Mouse (Mus musculus): ENCODE results near the gene Leo1.

Gene Leo1

DNA sequence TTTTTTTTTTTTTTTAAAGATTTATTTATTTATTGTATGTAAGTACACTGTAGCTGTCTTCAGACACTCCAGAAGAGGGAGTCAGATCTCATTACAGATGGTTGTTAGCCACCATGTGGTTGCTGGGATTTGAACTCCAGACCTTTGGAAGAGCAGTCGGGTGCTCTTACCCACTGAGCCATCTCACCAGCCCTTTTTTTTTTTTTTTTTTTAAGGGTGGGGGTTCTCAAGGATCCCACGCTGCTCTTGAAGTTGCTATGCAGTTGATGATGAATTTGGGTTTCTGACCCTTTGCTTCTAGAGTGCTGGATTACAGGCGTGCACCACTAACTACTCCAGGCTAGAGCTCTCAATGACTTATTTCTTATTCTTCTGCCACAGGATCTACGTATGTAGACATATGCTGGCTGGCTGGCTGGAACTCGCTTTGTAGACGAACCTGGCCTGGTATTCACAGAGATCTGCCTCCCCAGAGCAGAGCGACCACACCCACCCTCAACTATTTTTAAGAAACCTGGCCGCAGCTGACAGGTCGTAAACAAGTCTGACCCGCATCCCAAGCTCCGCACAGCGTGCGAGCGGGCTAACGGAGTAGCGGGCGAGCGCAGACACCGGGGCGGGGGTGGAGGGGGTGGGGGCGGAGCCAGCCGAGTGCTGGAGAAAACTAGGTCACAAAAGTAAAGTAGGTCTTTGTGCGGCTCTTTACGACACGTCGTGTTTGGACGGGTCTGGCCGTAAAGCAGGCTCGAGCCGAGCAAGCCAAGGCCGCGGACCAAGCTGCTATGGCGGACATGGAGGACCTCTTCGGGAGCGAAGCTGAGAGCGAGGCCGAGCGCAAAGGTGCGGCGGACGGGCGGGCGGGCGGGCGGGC, at the start of gene Leo1:
TSS of gene Leo1 (plus strand) at position 729 of the 871 bp plus-strand sequence.
- peak; percentile 79 for DNase-seq

DNA sequence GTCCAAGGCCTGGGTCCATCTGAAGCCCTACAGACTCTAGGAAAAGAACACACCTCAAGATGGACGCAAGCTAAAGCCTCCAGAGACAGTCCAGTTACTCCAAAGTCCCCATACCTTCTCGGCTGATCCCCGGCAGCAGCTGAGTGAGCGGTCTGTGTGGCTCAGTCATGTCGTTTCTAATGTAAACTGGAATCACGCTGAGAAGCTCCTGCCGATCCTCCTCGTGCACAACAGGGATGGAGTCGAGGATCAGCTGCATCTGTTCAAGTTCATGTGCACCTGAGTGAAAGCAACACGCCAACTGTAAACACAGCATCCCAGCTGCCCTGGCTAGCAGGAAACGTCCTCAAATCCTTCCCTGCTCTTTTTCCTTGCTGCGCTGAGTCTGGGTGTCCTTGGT, 48.1 kb upstream of the Leo1 start:
- DNase-seq, result no peak

- no peak for DNase-seq
These were observed 45.4 kb upstream of the Leo1 start for GRCm38 (mm10) chr9:75395971-75396370.

DNA sequence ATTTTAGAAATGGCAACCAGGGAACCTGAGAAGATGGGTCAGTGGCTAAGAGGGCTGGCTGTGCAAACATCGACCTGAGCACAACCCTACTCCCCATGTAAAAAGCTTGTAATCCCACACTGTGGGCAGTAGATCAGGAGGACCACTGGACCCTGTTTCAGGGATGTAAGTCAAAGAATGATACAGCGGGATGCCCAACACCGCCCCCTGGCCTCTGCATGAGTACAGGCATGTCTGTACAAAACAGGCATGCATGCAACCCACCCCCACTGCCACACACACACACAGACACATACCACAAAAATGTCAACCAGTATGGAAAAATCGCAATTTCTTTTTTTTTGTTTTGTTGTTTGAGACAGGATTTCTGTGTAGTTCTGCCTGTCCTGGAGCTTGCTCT, 42.3 kb upstream of the Leo1 start:
- DNase-seq, result peak in 1 of 2 experiments; percentile 16

DNA sequence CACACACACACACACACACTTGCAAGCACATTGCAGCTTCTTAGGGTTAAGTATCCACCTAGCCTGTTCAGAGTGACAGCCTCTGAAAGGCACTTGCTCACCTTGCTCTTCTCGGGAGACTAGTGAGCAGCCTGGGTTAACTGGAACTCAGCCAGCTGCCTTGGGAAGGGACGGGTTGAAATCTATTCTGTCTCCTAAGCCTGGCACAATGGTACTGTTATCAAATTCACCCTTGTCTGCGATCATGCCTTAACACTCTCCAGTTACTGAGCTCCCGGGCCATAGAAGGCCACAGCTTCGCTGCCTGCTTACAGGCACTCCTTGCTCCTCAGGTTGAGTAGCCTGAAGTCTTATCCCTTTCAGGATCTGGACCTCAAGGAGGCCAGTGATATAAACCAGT, 40.7 kb upstream of the Leo1 start:
- DNase-seq, result no peak

DNA sequence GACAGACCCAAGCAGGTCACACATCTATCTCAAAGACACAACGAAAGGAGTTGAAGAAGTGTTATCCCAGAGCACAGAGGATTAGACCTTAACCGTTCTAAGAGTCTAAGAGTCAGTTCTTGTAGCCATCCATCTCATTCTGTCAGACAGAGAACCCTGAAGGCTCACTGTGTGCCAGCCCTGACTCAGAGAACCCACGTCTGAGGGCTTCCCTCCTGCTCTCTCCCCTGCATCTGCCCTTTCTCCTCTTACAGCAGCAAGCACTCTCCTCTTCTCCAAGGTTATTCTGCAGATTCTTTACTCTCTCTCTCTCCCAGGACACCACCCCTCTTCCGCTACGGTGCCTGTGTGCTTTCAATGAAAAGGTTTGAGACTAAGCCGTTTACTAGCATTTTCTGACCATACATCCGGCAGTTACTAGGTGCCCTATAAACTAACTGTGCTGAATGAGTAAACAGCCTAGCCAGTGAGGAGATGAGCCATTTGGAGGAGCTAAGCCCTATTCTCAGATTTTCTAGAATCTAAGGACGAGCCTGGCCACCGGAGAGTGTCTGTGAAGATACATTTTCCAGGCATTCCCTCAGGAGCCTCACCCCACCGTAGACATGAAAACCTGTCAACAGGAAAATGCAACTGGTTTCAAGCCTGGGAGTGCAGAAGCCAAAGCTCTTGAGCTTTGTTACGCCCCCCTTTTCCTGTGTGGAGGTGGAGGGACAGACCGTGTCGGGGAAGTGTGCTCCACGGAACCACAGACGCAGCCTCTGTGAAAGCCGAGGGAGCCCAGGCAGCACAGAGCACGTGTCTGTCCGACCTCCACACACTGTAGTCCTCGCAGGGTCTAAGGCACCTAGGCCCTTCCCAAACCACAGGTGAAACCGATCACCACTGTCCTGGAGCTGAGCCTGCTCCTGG, 39.5 kb upstream of the Leo1 start:
- peak; percentile 30 to 35 for DNase-seq

DNA sequence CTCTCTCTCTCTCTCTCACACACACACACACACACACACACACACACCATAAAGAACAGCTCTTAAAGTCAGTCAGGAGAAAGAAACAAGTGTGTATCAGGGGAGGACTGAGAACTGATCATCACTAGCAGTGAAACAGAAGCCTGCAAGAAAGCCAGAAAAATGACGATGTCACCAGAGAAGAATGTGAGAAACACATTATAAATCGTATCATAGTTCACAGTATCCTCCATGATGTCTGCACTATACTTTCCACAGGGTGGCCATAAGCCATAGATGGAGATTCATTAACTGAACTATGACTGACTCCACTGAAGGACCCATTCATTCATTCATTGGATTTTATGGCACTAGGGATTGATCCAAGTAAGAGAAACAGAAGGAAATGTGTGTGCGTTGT, 37.8 kb upstream of the Leo1 start:
- DNase-seq, result no peak

DNA sequence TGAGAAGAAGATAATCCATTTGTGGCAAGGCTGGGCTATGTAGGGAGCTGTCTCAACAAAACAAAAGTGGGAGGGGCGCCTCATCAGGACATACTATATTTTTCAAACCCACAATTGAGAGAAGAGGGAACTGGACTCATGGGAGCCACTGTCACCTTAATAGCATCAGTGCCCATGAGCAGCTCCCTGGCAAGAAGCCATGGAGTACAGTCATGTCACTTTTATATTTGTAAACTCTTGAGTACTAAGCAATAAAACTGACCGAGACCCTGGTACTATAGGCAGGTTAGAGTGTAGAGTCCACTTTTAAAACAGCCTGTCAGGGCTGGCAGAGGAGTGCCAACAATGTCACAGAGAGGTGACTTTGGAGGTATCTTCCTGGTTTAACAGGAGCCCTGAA, 35.2 kb upstream of the Leo1 start:
- DNase-seq, result no peak

DNA sequence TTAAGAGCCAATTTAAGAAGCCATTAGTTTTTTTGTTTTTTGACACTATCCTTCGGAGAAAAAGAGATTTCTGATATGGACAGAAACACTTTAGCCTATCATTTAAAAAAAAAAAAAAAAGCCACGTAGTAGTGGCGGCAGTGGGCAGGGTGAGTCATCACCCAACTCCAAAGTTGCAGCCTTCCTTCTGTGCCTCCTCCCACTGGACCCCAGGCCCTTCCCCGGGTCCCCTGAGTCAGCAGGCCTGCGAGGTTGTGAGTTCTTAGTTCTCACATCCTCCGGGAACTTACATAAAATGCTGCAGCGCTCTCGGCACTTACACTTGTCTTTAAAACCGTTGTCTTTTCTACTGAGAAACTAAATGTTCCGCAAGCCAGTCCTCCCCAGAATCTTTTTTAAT, 33.5 kb upstream of the Leo1 start:
- DNase-seq, result peak; percentile 40 to 44

DNA sequence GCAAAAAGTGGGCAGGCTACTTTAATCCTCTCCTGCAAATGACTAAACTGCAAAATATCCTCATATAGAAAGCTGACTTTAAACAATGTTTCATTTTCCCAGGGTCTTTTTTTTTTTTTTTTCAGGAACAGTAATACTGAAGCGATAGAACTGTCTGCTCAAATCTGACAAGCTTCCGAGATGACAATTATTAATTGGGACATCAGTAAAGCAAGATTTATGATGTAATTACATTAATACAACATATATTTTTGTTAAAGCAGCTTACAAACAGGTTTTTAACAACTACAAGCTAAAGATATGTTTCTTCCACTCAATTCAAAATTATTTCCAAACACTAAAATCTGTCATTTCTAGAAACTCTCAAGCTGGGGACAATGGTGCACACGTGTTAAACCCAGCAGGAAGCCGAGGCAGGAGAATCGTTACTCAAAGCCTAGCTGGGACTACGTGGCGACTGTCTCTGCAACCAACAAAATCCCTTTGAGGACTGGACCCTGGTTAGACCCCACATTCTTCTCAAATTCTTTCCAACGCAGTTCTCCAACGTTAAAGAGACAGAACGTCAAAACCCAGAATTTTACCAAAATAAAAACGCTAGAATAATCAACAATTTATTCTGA, 33.0 kb upstream of the Leo1 start:
- no peak for DNase-seq

DNA sequence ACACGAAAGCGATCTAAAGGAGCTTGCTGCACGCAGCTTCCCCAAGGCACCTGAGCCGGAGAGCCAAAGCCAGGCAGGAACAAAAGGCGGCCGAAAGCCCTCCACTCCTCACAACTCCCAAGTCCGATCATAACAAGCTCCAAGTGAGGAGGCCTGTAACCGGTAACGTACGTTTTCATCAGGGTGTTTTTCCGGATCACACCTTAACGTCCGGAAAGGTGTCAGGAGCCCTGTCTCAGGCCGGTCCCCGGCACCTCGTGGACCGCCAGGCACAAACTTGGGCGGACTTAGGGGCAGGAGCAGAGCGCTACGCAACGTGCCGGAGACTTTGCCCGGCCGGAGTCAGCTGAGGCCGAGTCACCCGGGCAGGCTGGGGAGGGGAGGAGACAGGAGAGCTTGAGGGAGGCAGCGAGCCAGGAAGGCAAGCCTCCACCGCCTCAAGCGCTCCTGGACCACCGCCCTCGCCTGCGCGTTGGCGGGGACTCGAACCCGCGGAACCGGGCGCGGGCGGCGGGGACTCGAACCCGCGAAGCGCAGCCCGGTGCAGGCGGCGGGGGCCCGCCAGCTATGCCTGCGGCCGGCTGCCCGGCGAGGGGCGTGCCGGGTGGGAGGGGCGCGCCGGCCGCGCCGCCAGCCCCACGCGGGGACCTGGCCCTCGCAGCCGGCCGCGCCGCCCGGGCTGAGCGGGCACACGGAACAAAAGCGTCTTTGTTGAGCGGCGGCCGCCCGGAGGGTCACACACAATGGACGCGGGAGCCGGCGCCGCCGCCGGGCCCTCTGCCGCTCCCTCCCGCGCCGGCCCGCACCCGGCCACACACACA, 32.1 kb upstream of the Leo1 start:
- DNase-seq, result peak; percentile 71 to 75

GRCm38 (mm10) chr9:75409852-75410378, 31.4 kb upstream of the Leo1 start, which contains the start of gene Mapk6:
Gene Mapk6 (minus strand): TSS chr9:75410005.
- peak; percentile 100 for DNase-seq

GRCm38 (mm10) chr9:75410868-75411487, 30.3 kb upstream of the Leo1 start:
- peak; percentile 19 to 30 for DNase-seq

GRCm38 (mm10) chr9:75411584-75411983, 29.7 kb upstream of the Leo1 start:
- peak; percentile 35 to 50 for DNase-seq

DNA sequence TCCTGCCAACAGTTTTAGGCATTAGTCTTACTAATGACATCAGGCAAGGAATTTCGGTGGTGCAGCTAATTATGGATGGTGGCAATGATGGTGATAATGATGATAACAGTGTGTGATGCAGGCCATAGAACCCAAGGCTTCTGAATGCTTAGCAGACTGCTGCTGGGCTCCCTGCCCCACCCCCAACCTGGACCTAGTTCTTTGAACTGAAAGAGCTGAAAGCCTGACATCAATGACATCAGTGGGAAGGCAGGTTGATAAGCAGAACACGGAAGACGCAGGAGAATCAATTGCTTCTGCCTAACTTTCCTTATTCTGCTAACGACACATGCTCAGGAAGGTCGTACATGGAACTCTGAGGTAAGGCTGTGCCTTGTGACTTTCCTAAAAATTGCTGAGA, 28.1 kb upstream of the Leo1 start:
- DNase-seq, result no peak

GRCm38 (mm10) chr9:75414204-75414603, 27.1 kb upstream of the Leo1 start:
- DNase-seq, result peak; percentile 61 to 68

DNA sequence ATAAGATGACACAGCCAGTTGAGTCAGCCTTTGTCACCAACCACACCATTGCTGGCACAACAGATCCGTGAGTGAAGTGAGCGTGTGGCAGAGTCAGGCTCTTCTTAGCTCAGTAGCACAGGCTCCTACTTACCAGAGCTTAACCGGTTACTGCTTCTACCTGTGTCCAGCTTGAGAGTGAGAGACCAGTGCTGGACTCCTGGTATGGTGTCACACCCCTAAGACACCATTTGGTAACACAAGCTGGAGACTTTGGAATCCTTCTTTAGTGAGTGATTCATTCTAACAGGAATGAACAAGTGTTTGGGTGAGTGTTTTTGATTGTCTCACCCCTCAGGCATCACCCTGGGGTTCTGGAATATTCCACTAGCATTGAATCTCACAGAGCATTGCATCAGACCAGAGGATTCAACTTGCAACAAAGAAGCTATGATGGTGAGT, 19.1 kb upstream of the Leo1 start:
- DNase-seq, result no peak

DNA sequence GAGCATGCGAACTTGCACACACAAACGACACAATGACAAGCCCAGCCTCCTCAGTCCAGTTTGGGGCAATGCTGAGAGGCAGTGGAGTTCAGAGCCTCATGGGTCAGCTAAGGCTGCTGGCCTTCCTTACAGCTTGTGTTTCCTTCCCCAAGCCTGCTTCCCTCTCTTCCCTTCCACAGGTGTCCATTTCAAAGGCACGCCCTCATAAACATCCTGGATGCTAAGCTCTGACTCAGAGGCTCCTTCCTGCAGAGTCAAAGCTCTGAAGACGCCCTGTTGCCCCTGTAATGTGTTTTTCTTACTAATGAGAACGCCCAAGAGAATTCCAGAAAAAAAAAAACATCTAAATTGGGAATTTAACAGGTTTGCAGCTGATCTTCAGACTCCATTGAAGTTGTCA, 17.6 kb upstream of the Leo1 start:
- DNase-seq, result no peak

DNA sequence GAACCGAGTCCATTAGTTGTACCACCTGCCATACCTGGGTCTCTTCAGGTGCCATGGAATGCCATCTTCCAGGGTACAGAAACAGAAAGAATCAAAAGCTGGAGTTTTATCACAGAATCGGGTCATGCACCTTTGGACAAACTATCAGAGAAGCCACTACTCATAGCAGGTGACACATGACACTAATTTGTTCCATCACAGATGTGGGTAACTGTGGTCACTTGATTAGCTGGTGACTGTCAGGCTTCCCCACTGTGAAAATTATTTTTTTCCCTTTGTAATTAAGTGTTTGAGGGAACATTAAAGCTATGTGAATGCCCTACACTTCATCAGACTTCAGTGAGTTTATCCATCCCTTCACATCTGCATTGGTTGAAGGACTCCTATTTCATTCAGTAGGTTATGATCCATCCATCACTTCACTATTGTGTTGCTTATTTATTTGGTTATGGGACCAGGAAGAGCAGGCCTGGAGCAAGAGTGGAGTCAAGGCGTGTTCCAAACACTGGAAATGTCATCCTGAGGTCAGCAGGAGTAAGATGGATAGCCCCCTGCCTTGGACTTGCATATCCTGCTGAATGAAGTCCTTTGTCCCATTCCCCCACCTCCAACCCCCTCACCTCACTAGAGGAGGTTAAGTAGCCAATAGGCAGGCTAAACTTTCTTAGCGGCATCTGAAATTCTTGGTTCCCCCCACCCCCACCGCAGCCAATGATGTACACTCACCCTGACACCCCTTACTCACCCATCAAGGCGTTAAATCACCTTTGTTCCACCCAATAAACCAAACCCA, 16.8 kb upstream of the Leo1 start:
- no peak for DNase-seq

GRCm38 (mm10) chr9:75425796-75426391, 15.4 kb upstream of the Leo1 start:
- no peak for DNase-seq

Measured in B cell, adult 2 months (primary cell).